Mouse (Mus musculus) stomach, embryonic 14.5 days (tissue): ENCODE measurements around the gene Frmd4a. TPM values are rescaled to one million over a fixed set of nuclear protein-coding genes. Genes with fewer than 3 reads are reported as not detected.

Experiments used
- ATAC-seq: fragments of 200-750 bp; cut with Nextera tagmentation; 2 replicates; pipeline ENCODE4 v1.8.0; 2017; ENCODE audit warnings: low read depth, moderate TSS enrichment; ENCODE audit not compliant: insufficient number of reproducible peaks, insufficient read depth, low FRiP score
- H3K27ac ChIP-seq: fragments of 300-500 bp; sonication (generic); 2 replicates; pipeline ENCODE4 v1.5.1; 2014; ENCODE audit warnings: mild to moderate bottlenecking, low read length, moderate library complexity, mixed read lengths
- H3K27me3 ChIP-seq: fragments of 300-500 bp; sonication (generic); 2 replicates; pipeline ENCODE4 v1.6.1; 2014; ENCODE audit warnings: low read length, control low read depth, mixed read lengths; ENCODE audit not compliant: control insufficient read depth, insufficient read depth
- H3K36me3 ChIP-seq: fragments of 300-500 bp; sonication (generic); 2 replicates; pipeline ENCODE4 v1.6.1; 2014; ENCODE audit warnings: mild to moderate bottlenecking, control low read depth, low read length, moderate library complexity, mixed read lengths; ENCODE audit not compliant: control insufficient read depth, insufficient read depth
- H3K4me1 ChIP-seq: fragments of 300-500 bp; sonication (generic); 2 replicates; pipeline ENCODE4 v1.6.1; 2014; ENCODE audit warnings: low read length, control low read depth, mixed read lengths; ENCODE audit not compliant: control insufficient read depth, insufficient read depth
- H3K4me2 ChIP-seq: fragments of 300-500 bp; sonication (generic); replicated peaks from 2 replicates; pipeline ENCODE4 v1.6.1; 2014; ENCODE audit warnings: low read depth, low read length, control low read depth
- H3K4me3 ChIP-seq: fragments of 300-500 bp; sonication (generic); 2 replicates; pipeline ENCODE4 v1.5.1; 2014; ENCODE audit warnings: low read depth, low read length, control low read depth
- H3K9ac ChIP-seq: fragments of 300-500 bp; sonication (generic); replicated peaks from 2 replicates; pipeline ENCODE4 v1.6.1; 2014; ENCODE audit warnings: low read depth, mild to moderate bottlenecking, control low read depth, low read length, moderate library complexity, mixed read lengths
- H3K9me3 ChIP-seq: fragments of 300-500 bp; sonication (generic); 2 replicates; pipeline ENCODE4 v1.6.1; 2016; ENCODE audit warnings: low read depth, low read length, control low read depth; ENCODE audit not compliant: control insufficient read depth
- WGBS: fragments of 180-500 bp; shearing (Covaris S2); extraction: QIAGEN DNeasy Blood & Tissue Kit; methylation state at CpG from one replicate; pipeline ENCODE4 v1.1.7; 2014; 5-methylcytosine and 5-hydroxymethylcytosine counted together
- polyA plus RNA-seq: library from polyadenylated mRNA; unstranded; fragments of >200 nt; fragmentation: Nextera tagmentation; extraction: Ambion mirVana; gene quantifications from 2 replicates; pipeline ENCODE4 v1.2.1, GENCODE M21; 2014

Gene Frmd4a
- polyA plus RNA-seq, 1 experiment from 2014 or later = 42.4 TPM

- Histone ChIP-seq H3K27ac (peak overlapping the region; percentile 15; the same call in 1 of the 2 replicates), H3K4me3 (no peak overlapping the region), H3K4me1 (no peaks in the 10 kb centered on the region), H3K36me3 (no peaks in the 10 kb centered on the region), H3K9ac (no peak overlapping the region), H3K9me3 (no peaks in the 10 kb centered on the region), H3K4me2 (no peak overlapping the region), H3K27me3 (no peaks in the 10 kb centered on the region)
- ATAC-seq = no peak
- 80% methylated on average over 4 of the region's 4 CpGs for WGBS
Measured at GRCm38 (mm10) chr2:4441840-4442239, 424.3 kb downstream of the Frmd4a start.

GRCm38 (mm10) chr2:4444740-4445139, 427.2 kb downstream of the Frmd4a start:
- Histone ChIP-seq H3K9me3 (no peaks in the 10 kb centered on the region), H3K4me3 (no peak overlapping the region), H3K4me2 (no peak overlapping the region), H3K27ac (no peak overlapping the region), H3K27me3 (no peaks in the 10 kb centered on the region), H3K4me1 (0 out of 2 replicates have a peak, but pooled peaks cover 2% of the 10 kb centered on the region), H3K36me3 (no peaks in the 10 kb centered on the region), H3K9ac (no peak overlapping the region)
- WGBS = 71% methylated on average over 3 of the region's 3 CpGs
- no peak for ATAC-seq

GRCm38 (mm10) chr2:4445629-4446400, 428.3 kb downstream of the Frmd4a start:
- Histone ChIP-seq H3K9ac (no peak overlapping the region), H3K9me3 (no peaks in the 10 kb centered on the region), H3K4me3 (no peak overlapping the region), H3K36me3 (no peaks in the 10 kb centered on the region), H3K27ac (no peak overlapping the region), H3K4me1 (0 out of 2 replicates have a peak, but pooled peaks cover 4% of the 10 kb centered on the region), H3K27me3 (no peaks in the 10 kb centered on the region), H3K4me2 (no peak overlapping the region)
- WGBS = 84% methylated on average over 10 of the region's 10 CpGs
- no peak for ATAC-seq

DNA sequence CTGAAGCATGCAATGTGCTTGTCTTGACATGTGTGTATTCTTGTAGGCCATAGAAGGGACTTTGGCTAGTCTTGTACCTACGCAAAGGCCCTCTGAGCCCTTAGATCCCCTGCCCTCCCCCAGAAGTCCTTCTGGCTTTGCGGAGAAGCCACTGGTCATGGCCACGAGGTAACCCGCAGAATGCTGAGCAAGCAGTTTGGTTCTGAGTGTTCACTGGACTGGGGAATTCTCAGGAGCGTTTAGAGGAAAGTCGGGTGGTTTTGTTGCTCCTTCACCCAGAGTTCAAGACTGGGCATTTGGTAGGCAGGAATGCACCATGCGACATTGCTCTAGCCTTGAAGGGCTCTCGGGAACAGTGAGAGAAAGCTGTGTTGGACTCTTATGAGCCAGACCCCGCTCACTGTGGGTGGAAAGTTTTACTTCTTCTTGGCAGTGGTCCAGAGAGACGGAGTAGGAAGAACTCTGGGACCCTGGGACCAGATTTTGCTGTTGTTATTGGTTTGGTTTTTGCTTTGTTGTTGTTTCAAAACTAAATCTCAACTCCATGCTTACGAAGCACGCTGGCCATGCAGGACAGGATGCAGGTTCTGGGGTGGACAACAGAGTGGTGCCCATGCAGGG, 432.5 kb downstream of the Frmd4a start:
- H3K27me3 ChIP-seq = no peaks in the 10 kb centered on the region
- WGBS = 70% methylated on average over 12 of the region's 12 CpGs
- ATAC-seq = no peak
- no peak overlapping the region for H3K4me3 ChIP-seq
- no peak overlapping the region for H3K27ac ChIP-seq
- H3K9me3 ChIP-seq = no peaks in the 10 kb centered on the region
- H3K4me1 ChIP-seq = 0 out of 2 replicates have a peak, but pooled peaks cover 7% of the 10 kb centered on the region
- no peak overlapping the region for H3K9ac ChIP-seq
- H3K4me2 ChIP-seq = no peak overlapping the region
- H3K36me3 ChIP-seq = no peaks in the 10 kb centered on the region

DNA sequence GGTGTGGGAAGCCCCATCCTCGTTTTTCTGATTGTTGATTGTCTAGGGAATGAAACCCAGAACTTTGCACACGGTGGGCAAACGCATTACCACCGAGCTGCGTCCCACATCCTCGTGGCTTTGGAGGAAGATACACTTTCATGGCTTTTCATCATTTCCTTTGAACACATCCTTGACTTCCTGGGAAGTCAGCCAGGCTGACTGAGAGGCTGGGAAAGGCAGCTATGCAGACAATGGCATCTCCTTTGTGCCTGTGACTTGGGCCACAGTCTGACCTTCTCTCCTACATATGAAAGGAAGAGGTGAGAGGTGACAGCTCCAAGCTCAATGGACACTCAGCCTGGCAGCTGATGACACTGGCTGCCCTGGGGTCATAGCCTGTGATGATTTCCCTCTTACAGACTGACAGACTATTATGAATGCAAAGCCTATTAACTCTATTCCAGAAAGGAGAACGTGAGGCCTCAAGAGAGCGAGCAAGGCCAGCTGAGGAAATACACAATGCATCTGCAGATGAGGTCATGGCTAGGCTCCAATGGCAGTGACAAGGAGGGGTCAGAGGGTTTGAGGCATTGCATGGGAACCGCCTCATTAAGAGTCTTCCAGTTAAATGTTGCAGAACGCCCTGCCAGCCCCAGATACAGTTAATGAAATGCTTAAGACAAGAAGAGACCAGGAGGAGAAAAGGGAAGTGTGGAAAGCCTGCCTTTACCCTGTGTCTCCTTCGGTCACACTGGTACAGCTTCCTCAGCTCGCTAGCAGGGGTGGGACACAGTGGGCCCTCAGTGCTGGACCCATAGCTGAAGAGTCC, 435.3 kb downstream of the Frmd4a start:
- Histone ChIP-seq H3K4me2 (no peak overlapping the region), H3K9ac (no peak overlapping the region), H3K4me1 (0 out of 2 replicates have a peak, but pooled peaks cover 7% of the 10 kb centered on the region), H3K9me3 (no peaks in the 10 kb centered on the region), H3K27ac (no peak overlapping the region; the same call in 1 of the 2 replicates), H3K4me3 (no peak overlapping the region), H3K27me3 (no peaks in the 10 kb centered on the region), H3K36me3 (no peaks in the 10 kb centered on the region)
- WGBS = 74% methylated on average over 12 of the region's 12 CpGs
- no peak for ATAC-seq

- no peak overlapping the region for H3K27ac ChIP-seq
- 63% methylated on average over 11 of the region's 11 CpGs for WGBS
- H3K4me3 ChIP-seq = no peak overlapping the region
- ATAC-seq = no peak
- H3K27me3 ChIP-seq = no peaks in the 10 kb centered on the region
- no peak overlapping the region for H3K9ac ChIP-seq
- H3K36me3 ChIP-seq = no peaks in the 10 kb centered on the region
- H3K4me1 ChIP-seq = 0 out of 2 replicates have a peak, but pooled peaks cover 3% of the 10 kb centered on the region
- H3K4me2 ChIP-seq = no peak overlapping the region
- no peaks in the 10 kb centered on the region for H3K9me3 ChIP-seq
Measured at GRCm38 (mm10) chr2:4455097-4456025, 437.8 kb downstream of the Frmd4a start.

GRCm38 (mm10) chr2:4460897-4461296, 443.4 kb downstream of the Frmd4a start:
- 69% methylated on average over 5 of the region's 5 CpGs for WGBS
- H3K4me1 ChIP-seq = peaks cover 5% of the 10 kb centered on the region; the same call in 1 of the 2 replicates
- H3K9ac ChIP-seq = no peak overlapping the region
- H3K27ac ChIP-seq = no peak overlapping the region
- H3K4me2 ChIP-seq = no peak overlapping the region
- no peaks in the 10 kb centered on the region for H3K9me3 ChIP-seq
- no peak for ATAC-seq
- H3K27me3 ChIP-seq = no peaks in the 10 kb centered on the region
- H3K36me3 ChIP-seq = no peaks in the 10 kb centered on the region
- no peak overlapping the region for H3K4me3 ChIP-seq
